Mouse (Mus musculus) heart, adult 11 months (tissue): ENCODE measurements around the gene Zbed6.
"Not testable (repeated sequence)": the region's sequence is repeated elsewhere in the genome, so short reads cannot be mapped to it uniquely, and the experiment has no call there.

Source experiments
- DNase-seq: peaks from one replicate; pipeline ENCODE4 v3.0.0; 2022

The Zbed6 gene

GRCm38 (mm10) chr1:133660466-133661202 lies at the start of gene Zbed6:
Gene Zbed6 (minus strand): TSS chr1:133660885.
- DNase-seq = peak; percentile 98

- peak; percentile 81 for DNase-seq
Observed at GRCm38 (mm10) chr1:133709292-133709691, 48.6 kb upstream of the Zbed6 start.

- not testable (repeated sequence) for DNase-seq
Observed at GRCm38 (mm10) chr1:133701824-133702223, 41.1 kb upstream of the Zbed6 start.

GRCm38 (mm10) chr1:133697935-133698620 lies 37.4 kb upstream of the Zbed6 start:
- DNase-seq = no peak

- peak; percentile 88 for DNase-seq
Observed at GRCm38 (mm10) chr1:133695901-133696300, 35.2 kb upstream of the Zbed6 start.

GRCm38 (mm10) chr1:133694876-133695275 lies 34.2 kb upstream of the Zbed6 start:
- peak; percentile 97 for DNase-seq

- DNase-seq = no peak
Observed at GRCm38 (mm10) chr1:133694301-133694700, 33.6 kb upstream of the Zbed6 start.

GRCm38 (mm10) chr1:133693536-133694114 lies 32.9 kb upstream of the Zbed6 start:
- no peak for DNase-seq

- DNase-seq = no peak
Observed at GRCm38 (mm10) chr1:133692195-133692594, 31.5 kb upstream of the Zbed6 start.

GRCm38 (mm10) chr1:133691046-133691445 lies 30.4 kb upstream of the Zbed6 start:
- no peak for DNase-seq

GRCm38 (mm10) chr1:133689897-133690296 lies 29.2 kb upstream of the Zbed6 start, which contains the start of gene Lax1:
Gene Lax1 (minus strand): TSS chr1:133690108.
- DNase-seq = no peak

- no peak for DNase-seq
Observed at GRCm38 (mm10) chr1:133688301-133688700, 27.6 kb upstream of the Zbed6 start.

GRCm38 (mm10) chr1:133685749-133686519 lies 25.2 kb upstream of the Zbed6 start:
- DNase-seq = peak; percentile 99

GRCm38 (mm10) chr1:133671801-133672200 lies 11.1 kb upstream of the Zbed6 start:
- peak; percentile 30 for DNase-seq

- peak; percentile 40 for DNase-seq
Observed at GRCm38 (mm10) chr1:133671266-133671665, 10.6 kb upstream of the Zbed6 start.

GRCm38 (mm10) chr1:133670776-133671175 lies 10.1 kb upstream of the Zbed6 start:
- DNase-seq = peak; percentile 73

GRCm38 (mm10) chr1:133670190-133670589 lies 9.5 kb upstream of the Zbed6 start:
- peak; percentile 60 for DNase-seq

- DNase-seq = no peak
Observed at GRCm38 (mm10) chr1:133668618-133669017, 7.9 kb upstream of the Zbed6 start.

GRCm38 (mm10) chr1:133667721-133668120 lies 7.0 kb upstream of the Zbed6 start:
- peak; percentile 63 for DNase-seq

- DNase-seq = peak; percentile 54
Observed at GRCm38 (mm10) chr1:133665713-133666112, 5.0 kb upstream of the Zbed6 start.

- DNase-seq = peak; percentile 75
Observed at GRCm38 (mm10) chr1:133664203-133664970, 3.7 kb upstream of the Zbed6 start.

GRCm38 (mm10) chr1:133663427-133663826 lies 2.7 kb upstream of the Zbed6 start:
- peak; percentile 81 for DNase-seq
